Mouse (Mus musculus) lung, adult 18-20 months (tissue): ENCODE measurements around the gene Olfr294.

Experiments used
- DNase-seq, 2 experiments: peaks; one replicate each; pipeline ENCODE4 v3.0.0; 2022; ENCODE audit warnings: mixed read lengths in 2 of 2

Gene Olfr294

GRCm38 (mm10) chr7:86616543-86616942 is at the start of gene Olfr294:
TSS of gene Olfr294 (minus strand) at chr7:86616643.
- DNase-seq, result no peak

- no peak for DNase-seq
These were observed 32.3 kb upstream of the Olfr294 start, which contains the start of gene Olfr293 for GRCm38 (mm10) chr7:86648761-86649160. TSS of gene Olfr293 (plus strand) at chr7:86649061.

GRCm38 (mm10) chr7:86583562-86583961 is 32.9 kb downstream of the Olfr294 start, which contains the start of gene Olfr295:
TSS of gene Olfr295 (plus strand) at chr7:86583862.
- no peak for DNase-seq
